Mouse (Mus musculus): ENCODE results near the gene Lrch4.

GRCm38 (mm10) chr5:137583670-137584169 lies 45.2 kb upstream of the Lrch4 start:
- TF ChIP-seq CTCF (IDR thresholded peaks at IDR 0.05) (peak; percentile 25; the same call in 1 of the 2 replicates), EP300 (IDR thresholded peaks at IDR 0.05) (no peak)
